Mouse (Mus musculus): ENCODE results near the gene Kcnk5. TPM values are rescaled to one million over a fixed set of nuclear protein-coding genes. Genes with fewer than 3 reads are reported as not detected.
A peak's percentile ranks its signal among the peaks of the same experiment; 100 is the strongest.

The Kcnk5 gene
- under 1 TPM; 0.25 to 0.38 TPM for total RNA-seq (2021)

DNA sequence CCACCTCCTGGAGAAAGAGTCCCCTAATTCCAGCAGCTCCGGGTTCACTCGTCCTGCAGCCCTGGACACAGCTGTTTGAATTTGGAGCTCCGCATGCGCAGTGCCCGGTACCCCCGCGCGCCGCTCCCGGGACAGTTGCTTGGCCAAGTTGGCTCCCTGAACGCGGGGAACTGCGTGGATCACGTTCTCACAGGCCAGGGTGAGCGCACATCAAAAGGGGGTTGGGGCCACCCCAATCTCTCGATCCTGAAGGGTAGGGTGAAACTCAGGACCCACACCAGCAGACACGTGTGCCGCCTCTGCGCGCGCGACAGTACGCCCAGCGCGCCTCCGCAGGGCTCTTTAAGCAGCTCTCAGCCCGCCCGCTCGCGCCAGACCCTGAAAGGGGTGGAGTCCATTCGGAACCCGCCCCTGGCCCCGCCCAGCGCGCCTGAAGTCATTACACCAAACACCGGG, at the start of gene Kcnk5:
Gene Kcnk5 (minus strand): TSS at position 344 of the 456 bp plus-strand sequence.
- peak; percentile 65 to 67 for DNase-seq

DNA sequence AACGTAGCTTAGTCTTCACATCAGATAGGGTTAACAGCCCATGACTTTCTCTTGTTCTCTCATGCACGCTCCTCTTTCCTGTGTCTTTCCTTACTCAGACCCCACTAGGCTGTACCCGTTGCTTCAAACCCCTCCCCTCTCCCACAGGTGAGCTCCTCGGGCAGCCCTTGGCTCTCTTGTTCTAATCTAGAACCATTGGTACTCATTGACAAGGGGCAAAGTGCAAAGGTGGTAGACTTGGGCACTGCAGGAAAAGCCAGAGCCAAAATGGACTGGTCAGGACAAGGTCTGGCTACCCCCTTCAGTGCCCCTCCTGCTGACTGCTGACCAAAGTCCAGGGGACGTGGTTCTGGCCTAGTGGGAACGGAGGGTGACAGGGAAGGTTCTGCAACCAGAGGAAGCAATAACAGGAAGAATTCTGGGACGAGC, 48.5 kb upstream of the Kcnk5 start:
- no peak for DNase-seq

DNA sequence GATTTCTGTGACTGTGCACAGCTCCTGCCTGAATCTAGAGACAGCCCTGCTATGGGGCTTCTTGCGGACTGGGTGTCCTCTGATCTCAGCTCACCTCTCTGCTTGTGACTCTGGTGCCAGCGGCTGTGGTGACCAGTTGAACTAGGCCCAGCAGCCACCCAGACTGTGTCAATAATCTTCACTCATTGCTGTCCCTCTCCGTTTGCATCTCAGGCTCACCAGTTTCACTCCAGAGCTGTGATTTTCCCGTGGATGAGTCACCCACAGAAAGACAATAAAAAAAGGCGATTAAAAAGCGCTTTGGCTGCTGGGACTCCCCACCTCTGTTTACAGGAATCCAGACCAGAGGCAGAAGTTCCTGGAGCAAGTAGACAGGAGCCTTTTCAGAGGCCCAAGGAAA, 47.8 kb upstream of the Kcnk5 start:
- no peak for DNase-seq

DNA sequence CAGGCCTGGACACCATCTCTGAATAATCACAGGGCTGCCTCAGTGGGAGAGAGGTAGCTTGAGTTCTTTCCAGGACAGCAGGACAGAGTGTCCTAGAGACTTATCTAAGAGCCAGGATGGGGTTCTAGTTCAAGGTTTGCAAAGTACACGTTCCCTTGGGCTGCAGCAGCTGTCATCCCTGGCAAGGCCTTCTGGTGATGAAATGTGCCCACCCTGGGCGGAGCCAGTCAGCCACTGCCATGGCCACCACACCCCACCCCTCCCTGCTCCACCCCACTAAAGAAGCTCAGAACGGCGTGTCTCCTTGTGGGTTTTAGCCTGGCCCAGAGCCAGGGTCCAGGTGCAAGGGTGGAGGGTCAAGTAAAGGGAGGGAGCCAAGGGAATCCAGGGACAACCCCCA, 46.7 kb upstream of the Kcnk5 start:
- DNase-seq, result no peak

DNA sequence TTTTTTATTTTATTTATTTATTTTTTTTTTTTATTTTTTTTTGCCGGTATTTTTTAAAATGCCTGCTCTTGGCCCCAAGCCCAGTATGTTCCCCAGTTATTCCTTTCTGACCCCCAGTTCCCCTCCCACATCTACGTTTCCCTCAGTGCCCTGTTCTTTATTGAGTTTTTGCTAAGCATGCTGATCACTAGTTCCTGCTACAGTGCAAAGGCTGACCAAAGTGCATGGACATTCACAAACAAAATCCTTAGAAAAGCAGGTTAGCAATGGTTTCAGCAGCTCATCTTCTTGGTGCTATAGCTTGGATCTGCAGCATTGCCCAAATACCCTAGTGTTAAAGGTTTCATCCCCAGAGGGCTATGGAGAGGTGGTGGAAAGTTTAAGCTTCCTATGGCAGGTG, 45.4 kb upstream of the Kcnk5 start:
- no peak for DNase-seq

DNA sequence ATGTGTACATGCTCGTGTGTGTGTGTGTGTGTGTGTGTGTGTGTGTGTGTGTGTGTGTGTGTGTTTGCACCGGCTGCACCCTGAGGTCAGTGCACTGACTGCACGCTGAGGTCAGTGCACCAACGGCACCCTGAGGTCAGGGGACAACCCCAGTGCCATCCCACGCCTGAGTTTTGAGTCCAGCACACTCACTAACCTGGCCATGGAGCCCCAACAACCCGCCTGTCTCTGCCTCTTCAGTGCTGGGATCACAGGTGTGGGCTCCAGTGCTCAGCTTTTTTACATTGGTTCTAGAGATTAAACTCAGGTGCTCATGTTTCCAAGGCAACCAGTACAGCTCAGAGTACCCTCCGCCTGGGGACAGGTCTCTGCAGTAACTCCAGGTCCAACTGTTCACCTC, 44.9 kb upstream of the Kcnk5 start:
- no peak for DNase-seq

DNA sequence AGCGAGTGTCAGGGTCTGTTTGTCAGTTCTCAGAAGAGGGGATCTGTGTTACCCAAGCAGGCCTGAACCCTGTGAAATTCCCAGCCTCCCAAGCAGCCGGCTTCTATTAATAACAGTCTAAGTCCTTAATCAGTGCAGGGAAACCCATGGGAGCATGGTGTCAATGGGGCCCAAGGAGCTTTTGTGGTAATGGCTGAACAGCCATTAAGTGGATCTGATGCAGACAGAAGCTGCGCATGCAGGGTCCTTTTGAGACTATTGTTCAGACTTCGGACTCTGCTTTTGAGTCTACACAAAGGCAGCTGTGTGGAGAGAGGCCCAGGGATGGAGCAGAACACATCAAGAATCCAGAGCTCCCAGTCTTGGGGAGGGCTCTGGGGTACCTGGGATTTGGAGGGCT, 43.9 kb upstream of the Kcnk5 start:
- DNase-seq, result no peak

DNA sequence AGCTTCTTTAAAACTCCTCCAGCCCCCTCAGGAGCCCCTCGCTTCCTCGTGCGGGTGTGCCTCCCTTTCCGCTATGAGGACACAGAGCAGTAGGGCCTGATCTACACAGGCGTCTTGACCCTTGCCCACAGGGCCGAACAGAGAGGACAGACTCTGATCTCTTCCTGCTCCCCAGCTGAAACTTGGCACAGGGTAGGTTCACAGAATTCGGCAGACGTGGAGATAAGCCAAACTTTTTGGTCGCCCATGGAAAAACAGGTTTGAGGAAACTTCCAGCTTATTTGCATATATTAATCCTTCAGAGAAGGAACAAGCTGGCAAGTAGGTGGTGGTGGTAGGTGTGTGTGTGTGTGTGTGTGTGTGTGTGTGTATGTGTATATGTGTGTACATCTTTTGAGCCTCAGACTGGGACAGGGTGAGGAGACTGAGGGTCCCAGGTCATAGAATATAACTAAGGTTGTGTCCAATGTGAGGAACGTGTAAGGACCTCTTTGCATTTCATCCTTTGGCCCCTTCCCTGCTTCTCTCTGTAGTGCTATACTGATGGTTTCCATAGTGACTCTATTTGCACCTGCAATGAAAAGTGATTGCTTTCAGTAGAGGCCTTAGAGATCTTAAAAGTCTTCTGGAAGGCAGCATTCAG, 43.1 kb upstream of the Kcnk5 start:
- DNase-seq, result no peak

DNA sequence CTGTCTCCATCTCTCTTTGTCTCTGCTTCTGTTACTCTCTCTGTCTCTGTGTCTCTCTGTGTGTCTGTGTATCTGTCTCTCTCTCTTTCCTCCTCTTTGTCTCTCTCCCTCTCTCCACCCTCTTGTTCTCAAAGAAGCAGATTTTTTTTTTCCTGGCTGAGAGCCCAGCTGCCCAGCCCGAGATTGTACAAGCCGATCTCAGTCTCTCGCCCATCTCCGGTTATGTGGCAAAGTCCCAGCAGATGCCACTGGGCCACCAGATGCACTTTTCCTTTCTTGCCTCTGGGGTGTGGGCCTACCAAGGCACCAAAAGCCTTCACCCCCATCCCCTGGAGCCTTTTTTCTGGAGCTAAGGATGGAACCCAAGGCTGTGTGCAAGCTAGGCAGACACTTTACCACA, 42.6 kb upstream of the Kcnk5 start:
- peak; percentile 10 to 11 for DNase-seq

DNA sequence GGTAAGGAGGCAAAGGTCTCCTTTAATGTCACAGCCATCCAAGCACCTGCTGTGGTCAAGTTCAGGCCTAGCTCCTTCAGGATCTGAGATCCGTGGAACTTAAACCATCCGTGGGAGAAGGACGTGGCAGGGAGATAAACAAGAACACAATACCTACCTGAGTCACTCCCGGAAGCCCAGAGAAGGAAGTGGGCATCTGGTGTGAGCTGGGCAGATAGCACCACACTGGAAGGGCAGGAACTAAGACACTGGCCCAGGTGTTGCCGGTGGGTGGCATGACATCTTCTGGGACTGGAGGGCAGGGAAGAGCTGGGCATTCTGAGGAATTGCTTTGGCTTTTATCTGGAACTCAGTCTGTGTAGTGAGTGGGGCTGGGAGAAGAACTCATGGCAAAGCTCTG, 41.6 kb upstream of the Kcnk5 start:
- no peak for DNase-seq

DNA sequence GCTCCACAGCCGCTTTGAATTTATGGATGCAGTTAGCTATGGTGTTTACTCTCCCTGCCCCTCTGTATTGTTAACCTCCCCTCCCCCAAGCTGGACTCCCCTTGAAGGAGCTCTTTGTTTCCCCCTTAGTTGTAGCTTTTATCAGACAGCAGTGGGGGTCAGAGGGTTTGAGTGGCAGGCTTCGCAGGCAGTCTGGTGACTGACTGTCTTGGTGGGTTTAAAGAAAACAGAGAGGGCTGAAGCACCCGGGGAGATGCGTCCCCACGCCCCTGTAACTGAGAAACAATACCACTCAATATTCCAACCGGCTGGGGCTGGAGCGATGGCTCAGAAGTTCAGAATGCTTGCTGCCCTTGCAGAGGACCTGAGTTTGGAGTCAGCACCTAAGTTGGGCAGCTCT, 39.5 kb upstream of the Kcnk5 start:
- DNase-seq, result no peak

DNA sequence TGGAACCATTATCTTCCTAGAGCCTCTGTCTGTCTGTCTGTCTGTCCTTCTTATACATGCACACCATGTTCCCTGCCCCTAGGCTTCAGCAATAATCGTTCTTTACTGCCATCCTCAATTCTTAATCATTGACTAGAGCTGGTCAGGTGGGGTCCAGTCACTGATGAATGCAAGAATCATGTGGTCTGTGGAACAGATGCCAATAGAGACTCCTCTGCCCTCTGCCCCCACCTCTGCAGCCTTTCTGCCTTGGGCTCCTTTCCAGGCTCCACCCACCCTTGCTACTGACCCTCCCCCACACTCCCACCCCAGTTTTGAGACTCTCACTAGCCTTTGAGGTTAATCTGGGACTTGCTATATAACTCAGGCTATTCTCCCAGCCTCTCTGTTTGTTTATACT, 38.2 kb upstream of the Kcnk5 start:
- DNase-seq, result no peak

DNA sequence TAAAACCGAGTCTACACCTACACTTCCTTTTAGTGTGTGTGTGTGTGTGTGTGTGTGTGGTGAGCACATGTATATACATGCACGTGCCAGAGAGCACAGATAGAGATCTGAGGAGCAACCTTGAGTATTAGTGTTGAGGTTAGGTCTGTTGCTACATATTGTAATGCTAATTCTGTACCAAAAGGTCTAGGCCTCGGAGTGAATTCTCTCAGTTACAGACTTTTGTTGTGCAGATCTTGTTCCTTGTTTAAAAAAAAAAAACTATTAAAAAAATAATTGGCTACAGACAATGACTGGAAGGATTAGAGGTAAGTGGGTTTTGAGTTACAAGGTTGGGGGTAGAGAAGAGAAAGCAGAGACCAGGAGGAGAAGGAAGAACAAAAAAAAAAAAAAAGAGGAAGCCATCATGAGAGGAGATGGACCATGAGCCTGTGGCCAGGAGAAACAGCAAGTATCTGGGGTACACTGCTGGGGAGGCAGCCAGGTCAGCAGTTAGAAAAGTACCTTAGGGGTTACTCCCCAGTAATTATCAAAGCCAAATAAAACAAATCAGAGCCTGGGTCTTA, 35.8 kb upstream of the Kcnk5 start:
- DNase-seq, result no peak

DNA sequence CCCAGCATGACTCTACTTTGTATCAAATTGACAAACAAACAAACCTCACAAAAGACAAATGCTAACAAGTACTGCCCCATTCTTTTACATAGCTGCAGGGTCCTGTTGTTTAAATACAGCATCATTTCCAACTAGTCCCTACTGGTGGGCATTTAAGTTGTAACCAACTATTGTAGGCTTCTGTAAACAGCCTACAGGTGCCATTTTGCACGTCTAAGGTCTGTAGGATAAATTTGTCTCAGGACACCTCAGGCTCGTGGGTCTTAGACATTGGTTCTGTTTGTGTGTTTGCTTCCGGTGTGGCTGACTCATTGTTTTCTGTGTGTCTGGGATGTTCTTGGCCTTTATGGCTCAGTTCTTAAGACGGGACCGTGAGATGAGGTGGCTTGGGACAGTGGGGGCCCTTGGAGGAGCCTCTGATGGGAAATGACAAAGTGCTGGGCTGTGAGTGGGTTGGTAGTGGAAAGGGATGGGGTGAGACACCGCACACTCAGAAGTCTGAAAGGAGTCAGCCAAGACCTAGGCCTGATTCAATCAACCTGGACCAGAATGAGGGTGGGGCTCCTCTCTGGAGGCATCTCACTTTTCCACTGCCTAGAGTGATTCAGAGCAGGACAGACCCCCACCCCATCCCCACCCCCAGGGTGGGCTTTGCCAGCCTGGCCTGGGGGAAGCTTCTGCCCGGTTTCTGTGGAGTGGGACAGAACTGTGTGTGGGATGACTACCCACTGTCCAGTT, 35.1 kb upstream of the Kcnk5 start:
- DNase-seq, result no peak

DNA sequence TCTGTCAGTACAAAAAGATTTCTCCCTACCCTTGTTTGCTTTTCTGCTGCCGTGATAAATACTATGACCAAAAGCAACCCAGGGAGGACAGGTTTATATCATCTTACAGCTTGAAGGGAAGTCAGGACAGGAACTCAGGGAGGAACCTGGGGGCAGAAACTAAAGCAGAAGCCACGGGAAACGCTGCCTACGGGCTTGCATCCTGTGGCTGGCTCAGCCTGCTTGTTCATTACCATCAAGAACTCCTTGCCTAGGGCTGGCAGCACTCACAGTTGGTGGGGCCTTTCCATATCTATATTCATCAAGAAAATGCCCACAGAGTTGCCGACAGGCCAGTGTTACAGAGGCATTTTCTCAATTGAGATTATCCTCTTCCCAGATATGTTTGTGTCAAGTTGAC, 34.2 kb upstream of the Kcnk5 start:
- no peak for DNase-seq

DNA sequence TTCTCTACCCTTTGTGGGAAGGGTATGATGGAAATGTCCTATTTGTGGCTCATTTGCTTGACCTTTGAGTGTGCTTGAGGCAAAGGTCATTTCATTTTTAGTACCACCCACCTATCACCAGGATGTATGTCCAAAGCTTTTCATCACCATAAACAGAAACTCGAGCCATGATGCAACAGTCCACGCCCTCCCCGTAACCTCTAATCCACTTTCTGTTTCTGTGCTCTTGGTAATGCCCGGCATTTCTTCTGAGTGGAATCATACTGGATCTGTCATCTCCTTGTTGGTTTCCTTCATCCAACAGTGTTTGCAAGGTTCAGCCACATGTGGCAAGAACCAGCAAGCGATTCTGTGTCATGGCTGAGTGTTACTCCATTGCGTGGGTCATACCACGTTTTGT, 32.5 kb upstream of the Kcnk5 start:
- DNase-seq, result no peak

DNA sequence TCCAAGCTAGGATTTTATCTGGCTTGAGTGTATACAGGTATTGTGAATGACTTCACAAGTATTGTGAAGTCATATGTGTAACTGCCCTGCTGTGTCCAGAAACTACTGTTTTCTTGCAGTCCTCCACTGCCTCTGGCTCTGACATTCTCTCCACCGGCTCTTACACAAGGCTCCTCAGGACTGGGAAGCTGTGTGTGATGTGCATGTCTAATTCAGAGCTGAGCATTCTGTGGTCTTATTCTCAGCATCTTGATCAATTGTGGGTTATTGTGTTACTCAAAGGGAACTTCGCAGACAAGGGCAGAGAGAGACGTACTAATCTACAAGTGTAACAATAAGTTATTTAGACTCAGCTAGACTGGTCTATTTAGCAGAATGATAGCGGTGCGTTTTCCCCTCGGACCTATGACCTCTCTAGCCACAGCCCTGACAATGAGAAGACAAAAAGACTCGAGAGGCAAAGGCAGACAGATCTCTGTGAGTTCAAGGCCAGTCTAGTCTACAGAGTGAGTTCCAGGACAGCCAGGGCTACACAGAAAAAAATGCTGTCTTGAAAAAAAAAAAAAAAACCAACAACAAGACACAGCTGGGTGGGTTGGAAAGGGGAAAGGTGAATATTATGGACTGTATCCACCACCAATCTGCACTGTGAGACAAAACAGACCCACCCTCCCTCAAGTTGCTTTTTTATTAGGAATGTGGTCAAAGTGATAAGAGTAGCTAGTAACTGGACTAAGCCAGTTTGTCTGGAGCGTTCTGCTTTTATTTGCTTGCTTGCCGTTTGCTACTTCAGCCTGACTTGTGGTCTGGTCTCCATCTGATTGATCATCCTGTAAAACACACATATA, 30.4 kb upstream of the Kcnk5 start:
- no peak for DNase-seq

DNA sequence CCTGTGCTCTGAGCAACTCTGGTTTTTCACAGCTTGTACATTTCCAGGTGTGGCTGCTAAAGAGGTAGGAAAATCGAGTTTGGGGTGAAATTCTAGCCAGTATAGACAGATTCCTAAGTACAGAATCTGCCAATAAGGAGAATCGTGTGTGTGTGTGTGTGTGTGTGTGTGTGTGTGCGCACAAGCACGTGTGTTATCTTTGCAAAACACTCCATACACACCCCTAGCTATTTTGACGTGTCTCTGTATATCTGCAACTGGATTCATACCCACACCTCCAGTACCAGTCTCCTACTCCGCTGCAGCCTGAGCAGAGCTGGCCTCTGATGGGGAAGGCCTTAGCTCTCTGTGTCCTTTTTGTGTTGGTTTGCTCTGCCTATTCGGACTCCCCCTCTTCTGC, 28.3 kb upstream of the Kcnk5 start:
- DNase-seq, result no peak

DNA sequence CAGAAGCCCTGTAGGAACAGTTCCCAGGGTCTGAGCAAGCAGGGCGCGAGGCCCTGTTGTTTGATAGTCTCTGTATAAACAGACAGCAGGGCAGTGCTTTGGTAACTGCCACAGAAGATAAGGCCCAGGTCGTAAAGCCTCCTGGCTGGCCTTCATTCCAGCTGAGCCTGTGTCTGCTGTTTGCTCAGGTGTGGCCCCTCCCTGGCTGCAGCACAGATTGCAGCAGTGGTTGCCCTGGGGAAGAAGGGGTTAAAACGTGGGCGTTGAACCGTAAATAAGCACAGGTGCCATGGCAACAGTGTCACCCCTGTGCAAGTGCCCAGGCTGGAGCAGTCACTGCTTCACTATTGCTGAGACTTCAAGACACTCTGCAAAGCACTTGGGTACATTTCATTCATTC, 26.8 kb upstream of the Kcnk5 start:
- no peak for DNase-seq

DNA sequence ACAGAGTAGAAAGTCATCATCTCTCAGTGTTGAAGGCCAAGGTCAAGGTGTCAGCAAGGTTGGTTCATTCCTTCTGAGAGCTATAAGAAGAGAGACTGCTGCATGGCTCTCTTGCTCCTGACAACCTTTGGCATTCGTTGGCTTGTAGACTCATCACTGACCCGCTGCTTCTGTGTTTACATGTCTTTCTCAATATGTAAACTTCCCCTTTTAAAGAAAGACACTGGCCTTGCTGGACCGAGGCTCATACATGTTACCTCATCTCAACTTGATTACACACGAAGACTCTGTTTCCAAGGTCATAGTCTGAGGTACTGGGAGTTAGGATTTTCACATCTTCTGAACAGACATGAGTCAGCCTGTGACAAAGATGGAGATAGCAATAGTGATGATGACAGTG, 24.1 kb upstream of the Kcnk5 start:
- DNase-seq, result no peak

DNA sequence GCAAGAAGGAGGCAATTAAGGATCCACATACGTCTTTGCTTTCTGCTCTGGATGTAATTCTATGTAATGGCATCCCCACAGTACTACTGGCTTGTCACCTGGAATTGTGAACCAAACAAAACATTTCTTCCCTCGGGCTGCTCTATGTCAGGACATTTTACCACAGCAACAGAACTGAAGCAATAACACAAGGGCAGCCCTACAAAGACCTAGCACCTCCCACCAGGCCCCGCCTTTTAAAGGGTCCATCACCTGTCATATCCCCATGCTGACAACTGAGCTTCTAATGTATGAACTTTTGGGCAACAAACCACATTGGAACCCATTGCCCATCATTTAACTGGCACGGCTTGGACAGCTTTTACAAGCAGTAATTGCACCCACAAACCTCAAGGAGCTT, 21.7 kb upstream of the Kcnk5 start:
- DNase-seq, result no peak

DNA sequence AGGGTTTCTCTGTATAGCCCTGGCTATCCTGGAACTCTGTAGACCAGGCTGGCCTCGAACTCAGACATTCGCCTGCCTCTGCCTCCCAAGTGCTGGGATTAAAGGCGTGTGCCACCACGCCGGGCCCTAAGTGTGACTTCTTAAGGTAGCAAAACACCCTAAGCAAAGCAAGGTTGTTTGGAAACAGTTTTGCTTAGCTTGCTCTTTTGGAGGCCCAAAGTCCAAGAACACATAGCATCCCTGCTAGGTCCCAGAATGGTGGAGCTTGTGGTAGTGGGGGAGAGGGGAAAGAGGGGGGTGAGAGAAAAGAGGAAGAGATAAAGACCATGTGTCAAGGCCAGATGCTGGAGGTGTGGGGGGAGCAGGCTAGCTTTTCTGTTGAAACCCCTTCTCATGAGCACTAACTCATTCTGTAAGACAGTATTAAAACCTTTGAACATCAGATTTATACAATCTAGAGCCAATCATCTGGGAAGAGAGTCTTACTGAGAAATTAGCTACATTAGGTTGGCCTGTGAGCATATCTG, 21.1 kb upstream of the Kcnk5 start:
- no peak for DNase-seq

All from layer of hippocampus, postnatal 36 days (tissue).